Mouse (Mus musculus) hindbrain, embryonic 11.5 days (tissue): ENCODE data around the gene Rnaseh2a. TPM values are rescaled to one million over a fixed set of nuclear protein-coding genes. Genes with fewer than 3 reads are reported as not detected.

Experiments used
- ATAC-seq: fragments of 200-750 bp; cut with Nextera tagmentation; 2 replicates; pipeline ENCODE4 v1.8.0; 2017; ENCODE audit warnings: mild to moderate bottlenecking, moderate TSS enrichment, moderate library complexity; ENCODE audit not compliant: low FRiP score
- DNase-seq: peaks from one replicate; pipeline ENCODE4 v3.0.0-alpha.2; 2015; ENCODE audit warnings: low spot score
- H3K27ac ChIP-seq: fragments of 300-500 bp; sonication (generic); 2 replicates; pipeline ENCODE4 v1.5.1; 2014; ENCODE audit warnings: mild to moderate bottlenecking, low read depth, low read length
- H3K27me3 ChIP-seq: fragments of 300-500 bp; sonication (generic); 2 replicates; pipeline ENCODE4 v1.6.1; 2014; ENCODE audit warnings: mild to moderate bottlenecking, low read length, moderate library complexity, mixed read lengths; ENCODE audit not compliant: control insufficient read depth, insufficient read depth
- H3K36me3 ChIP-seq: fragments of 300-500 bp; sonication (generic); 2 replicates; pipeline ENCODE4 v1.6.1; 2014; ENCODE audit warnings: mild to moderate bottlenecking, low read length, moderate library complexity, mixed read lengths; ENCODE audit not compliant: control insufficient read depth, insufficient read depth
- H3K4me1 ChIP-seq: fragments of 300-500 bp; sonication (generic); replicated peaks from 2 replicates; pipeline ENCODE4 v1.6.1; 2014; ENCODE audit warnings: low read length, mixed read lengths; ENCODE audit not compliant: control insufficient read depth, insufficient read depth
- H3K4me2 ChIP-seq: fragments of 300-500 bp; sonication (generic); replicated peaks from 2 replicates; pipeline ENCODE4 v1.6.1; 2014; ENCODE audit warnings: mild to moderate bottlenecking, low read depth, low read length
- H3K4me3 ChIP-seq: fragments of 300-500 bp; sonication (generic); 2 replicates; pipeline ENCODE4 v1.5.1; 2014; ENCODE audit warnings: low read depth, low read length
- H3K9ac ChIP-seq: fragments of 300-500 bp; sonication (generic); 2 replicates; pipeline ENCODE4 v1.6.1; 2014; ENCODE audit warnings: low read depth, low read length
- H3K9me3 ChIP-seq: fragments of 300-500 bp; sonication (generic); 2 replicates; pipeline ENCODE4 v1.6.1; 2016; ENCODE audit warnings: low read length; ENCODE audit not compliant: control insufficient read depth
- WGBS: fragments of 180-500 bp; shearing (Covaris S2); extraction: QIAGEN DNeasy Blood & Tissue Kit; methylation state at CpG from one replicate; pipeline ENCODE4 v1.1.7; 2014; 5-methylcytosine and 5-hydroxymethylcytosine counted together
- polyA plus RNA-seq: library from polyadenylated mRNA; unstranded; fragments of >200 nt; fragmentation: Nextera tagmentation; extraction: Ambion mirVana; gene quantifications from 2 replicates; pipeline ENCODE4 v1.2.1, GENCODE M21; 2014

Gene Rnaseh2a
- polyA plus RNA-seq, 1 experiment from 2014 or later = 98.5 TPM

- 0 out of 2 replicates have a peak, but pooled peaks cover 2% of the 10 kb centered on the region for H3K4me1 ChIP-seq
- 0 out of 2 replicates have a peak, but pooled peaks cover 2% of the 10 kb centered on the region for H3K36me3 ChIP-seq
- WGBS = 23% methylated on average over 20 of the region's 20 CpGs
- no peak for ATAC-seq
- H3K4me3 ChIP-seq = no peak overlapping the region
- no peak overlapping the region for H3K9ac ChIP-seq
- no peak for DNase-seq
- H3K9me3 ChIP-seq = no peaks in the 10 kb centered on the region; the same call in 1 of the 2 replicates
- H3K4me2 ChIP-seq = no peak overlapping the region
- H3K27ac ChIP-seq = no peak overlapping the region
- H3K27me3 ChIP-seq = peaks cover 35% of the 10 kb centered on the region
Measured at GRCm38 (mm10) chr8:84917781-84918180, 51.8 kb downstream of the Rnaseh2a start.

GRCm38 (mm10) chr8:84915269-84915668 is 54.3 kb downstream of the Rnaseh2a start:
- Histone ChIP-seq H3K4me1 (0 out of 2 replicates have a peak, but pooled peaks cover 3% of the 10 kb centered on the region), H3K27me3 (peaks cover 54% of the 10 kb centered on the region), H3K4me2 (no peak overlapping the region), H3K36me3 (0 out of 2 replicates have a peak, but pooled peaks cover 2% of the 10 kb centered on the region), H3K9ac (no peak overlapping the region), H3K27ac (no peak overlapping the region), H3K4me3 (no peak overlapping the region), H3K9me3 (no peaks in the 10 kb centered on the region; the same call in 1 of the 2 replicates)
- DNase-seq (no peak), ATAC-seq (no peak)
- WGBS = 86% methylated on average over 8 of the region's 8 CpGs

- WGBS = 34% methylated on average over 4 of the region's 4 CpGs
- Histone ChIP-seq H3K4me3 (no peak overlapping the region), H3K4me2 (no peak overlapping the region), H3K9me3 (no peaks in the 10 kb centered on the region; the same call in 1 of the 2 replicates), H3K27ac (no peak overlapping the region), H3K27me3 (peaks cover 61% of the 10 kb centered on the region), H3K4me1 (0 out of 2 replicates have a peak, but pooled peaks cover 5% of the 10 kb centered on the region), H3K9ac (no peak overlapping the region), H3K36me3 (0 out of 2 replicates have a peak, but pooled peaks cover 2% of the 10 kb centered on the region)
- ATAC-seq = no peak
- DNase-seq = peak; percentile 52
Measured at GRCm38 (mm10) chr8:84913960-84914359, 55.6 kb downstream of the Rnaseh2a start.

- Histone ChIP-seq H3K36me3 (0 out of 2 replicates have a peak, but pooled peaks cover 2% of the 10 kb centered on the region), H3K27me3 (peaks cover 63% of the 10 kb centered on the region), H3K4me2 (peak overlapping the region; percentile 47), H3K4me1 (0 out of 2 replicates have a peak, but pooled peaks cover 7% of the 10 kb centered on the region), H3K4me3 (peak overlapping the region; percentile 29; the same call in 1 of the 2 replicates), H3K27ac (no peak overlapping the region), H3K9ac (peak overlapping the region; percentile 20; the same call in 1 of the 2 replicates), H3K9me3 (no peaks in the 10 kb centered on the region; the same call in 1 of the 2 replicates)
- DNase-seq (no peak), ATAC-seq (no peak)
- WGBS = 17% methylated on average over 9 of the region's 9 CpGs
Measured at GRCm38 (mm10) chr8:84913502-84913900, 56.1 kb downstream of the Rnaseh2a start.

GRCm38 (mm10) chr8:84912895-84913501 is 56.6 kb downstream of the Rnaseh2a start:
- DNase-seq = peak; percentile 61
- Histone ChIP-seq H3K9me3 (no peaks in the 10 kb centered on the region; the same call in 1 of the 2 replicates), H3K4me3 (peak overlapping the region; percentile 29), H3K36me3 (0 out of 2 replicates have a peak, but pooled peaks cover 2% of the 10 kb centered on the region), H3K9ac (peak overlapping the region; percentile 20; the same call in 1 of the 2 replicates), H3K27me3 (peaks cover 62% of the 10 kb centered on the region), H3K27ac (no peak overlapping the region), H3K4me1 (0 out of 2 replicates have a peak, but pooled peaks cover 7% of the 10 kb centered on the region), H3K4me2 (peak overlapping the region; percentile 47)
- ATAC-seq = no peak
- WGBS = 2% methylated on average over 55 of the region's 55 CpGs

- no peak overlapping the region for H3K27ac ChIP-seq
- H3K4me3 ChIP-seq = peak overlapping the region; percentile 29; the same call in 1 of the 2 replicates
- H3K9me3 ChIP-seq = no peaks in the 10 kb centered on the region; the same call in 1 of the 2 replicates
- H3K36me3 ChIP-seq = 0 out of 2 replicates have a peak, but pooled peaks cover 2% of the 10 kb centered on the region
- no peak overlapping the region for H3K9ac ChIP-seq
- no peak overlapping the region for H3K4me2 ChIP-seq
- WGBS = 21% methylated on average over 27 of the region's 27 CpGs
- H3K4me1 ChIP-seq = 0 out of 2 replicates have a peak, but pooled peaks cover 7% of the 10 kb centered on the region
- peaks cover 56% of the 10 kb centered on the region for H3K27me3 ChIP-seq
- DNase-seq = no peak
- ATAC-seq = no peak
Measured at GRCm38 (mm10) chr8:84912391-84912790, 57.2 kb downstream of the Rnaseh2a start.

- no peak overlapping the region for H3K4me2 ChIP-seq
- peaks cover 53% of the 10 kb centered on the region for H3K27me3 ChIP-seq
- DNase-seq (no peak), ATAC-seq (no peak)
- H3K9ac ChIP-seq = no peak overlapping the region
- H3K9me3 ChIP-seq = no peaks in the 10 kb centered on the region; the same call in 1 of the 2 replicates
- no peak overlapping the region for H3K27ac ChIP-seq
- 0 out of 2 replicates have a peak, but pooled peaks cover 7% of the 10 kb centered on the region for H3K4me1 ChIP-seq
- no peak overlapping the region for H3K4me3 ChIP-seq
- 75% methylated on average over 9 of the region's 9 CpGs for WGBS
- H3K36me3 ChIP-seq = 0 out of 2 replicates have a peak, but pooled peaks cover 2% of the 10 kb centered on the region
Measured at GRCm38 (mm10) chr8:84911854-84912253, 57.7 kb downstream of the Rnaseh2a start.

- 93% methylated on average over 6 of the region's 6 CpGs for WGBS
- Histone ChIP-seq H3K9ac (no peak overlapping the region), H3K9me3 (no peaks in the 10 kb centered on the region; the same call in 1 of the 2 replicates), H3K27me3 (peaks cover 48% of the 10 kb centered on the region), H3K4me2 (no peak overlapping the region), H3K4me1 (0 out of 2 replicates have a peak, but pooled peaks cover 7% of the 10 kb centered on the region), H3K4me3 (no peak overlapping the region), H3K36me3 (0 out of 2 replicates have a peak, but pooled peaks cover 2% of the 10 kb centered on the region), H3K27ac (no peak overlapping the region)
- no peak for DNase-seq
- ATAC-seq = no peak
Measured at GRCm38 (mm10) chr8:84910551-84910950, 59.0 kb downstream of the Rnaseh2a start.
